Mouse (Mus musculus): ENCODE results near the gene Olfr340. TPM values are rescaled to one million over a fixed set of nuclear protein-coding genes. Genes with fewer than 3 reads are reported as not detected.

Gene Olfr340
- polyA plus RNA-seq (2014; fragmentation: Illumina TruSeq; extraction: RNeasy Lipid Tissue Mini Kit (QIAGEN cat#74804); ENCODE audit: insufficient read depth, low read depth, low replicate concordance): not detected

DNA sequence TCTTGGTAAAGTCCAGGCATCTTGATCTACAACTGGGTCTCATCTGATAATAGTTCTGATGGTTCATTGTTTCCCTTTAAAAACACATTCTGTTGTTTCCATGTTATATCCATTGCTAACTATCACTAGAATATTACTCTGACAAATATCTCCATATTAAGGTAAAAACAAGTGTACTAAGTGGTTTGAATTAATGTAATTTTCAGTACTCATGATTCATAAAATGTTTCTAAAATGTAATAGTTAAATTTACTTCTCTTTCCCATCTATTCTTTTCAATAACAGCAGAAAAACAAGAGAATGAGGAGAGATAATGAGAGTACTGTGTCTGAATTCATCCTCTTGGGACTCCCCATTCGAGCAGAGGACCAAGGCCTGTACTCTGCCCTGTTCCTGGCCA, at the start of gene Olfr340:
Gene Olfr340, plus strand, starts transcription at position 301 of the 400 bp plus-strand sequence.

DNA sequence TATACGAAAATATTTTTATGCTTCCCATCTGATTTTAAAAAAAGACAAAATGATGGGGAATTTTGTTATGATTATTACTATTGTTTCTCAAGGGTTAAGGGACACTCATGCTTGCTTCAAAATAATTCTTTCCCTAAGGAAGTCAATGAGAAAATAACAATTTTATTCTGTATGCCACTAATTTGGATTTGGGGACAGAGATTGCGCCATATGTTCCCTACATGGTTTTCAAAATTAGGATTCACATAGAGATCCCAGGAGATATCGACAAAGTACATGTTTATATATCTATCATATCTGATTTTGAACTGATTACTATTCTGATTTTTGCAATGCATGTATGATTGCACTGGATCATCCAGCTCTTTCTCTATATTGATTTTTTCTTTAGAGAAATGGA, 33.7 kb upstream of the Olfr340 start, which contains the start of gene Olfr339:
Gene Olfr339, plus strand, starts transcription at position 301 of the 400 bp plus-strand sequence.

DNA sequence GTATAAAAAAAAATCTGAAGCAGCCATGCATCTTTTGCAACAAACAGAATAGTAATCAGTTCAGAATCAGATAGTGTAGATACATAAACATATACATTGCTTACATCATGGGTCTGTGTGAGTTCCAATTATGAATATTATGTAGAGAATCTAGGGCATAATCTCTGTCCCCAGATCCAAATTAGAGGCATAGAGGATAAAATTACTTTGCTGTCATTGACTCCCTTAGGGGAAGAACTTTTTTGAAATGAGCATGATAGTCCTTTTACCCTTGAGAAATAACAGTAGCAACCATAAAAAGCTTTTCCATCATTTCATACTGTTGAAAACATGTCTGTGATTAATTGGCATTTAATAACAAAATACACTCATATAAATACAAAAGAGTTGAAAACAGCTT, 30.0 kb downstream of the Olfr340 start, which contains the start of gene Olfr341:
Gene Olfr341, minus strand, starts transcription at position 101 of the 400 bp plus-strand sequence.

Other genes starting within 250 kb of the Olfr340 start
- gene Ptgs1, start 222.2 kb upstream of the Olfr340 start, polyA plus RNA-seq (2014; fragmentation: Illumina TruSeq; extraction: RNeasy Lipid Tissue Mini Kit (QIAGEN cat#74804); ENCODE audit: insufficient read depth, low read depth, low replicate concordance): 25.0 TPM
- gene Olfr338, start 79.1 kb upstream of the Olfr340 start, polyA plus RNA-seq (2014; fragmentation: Illumina TruSeq; extraction: RNeasy Lipid Tissue Mini Kit (QIAGEN cat#74804); ENCODE audit: insufficient read depth, low read depth, low replicate concordance): not detected
- gene Olfr339, start 33.6 kb upstream of the Olfr340 start, polyA plus RNA-seq (2014; fragmentation: Illumina TruSeq; extraction: RNeasy Lipid Tissue Mini Kit (QIAGEN cat#74804); ENCODE audit: insufficient read depth, low read depth, low replicate concordance): not detected
- not detected for gene Olfr341, start 29.9 kb downstream of the Olfr340 start, polyA plus RNA-seq (2014; fragmentation: Illumina TruSeq; extraction: RNeasy Lipid Tissue Mini Kit (QIAGEN cat#74804); ENCODE audit: insufficient read depth, low read depth, low replicate concordance)
- not detected for gene Olfr342, start 72.4 kb downstream of the Olfr340 start, polyA plus RNA-seq (2014; fragmentation: Illumina TruSeq; extraction: RNeasy Lipid Tissue Mini Kit (QIAGEN cat#74804); ENCODE audit: insufficient read depth, low read depth, low replicate concordance)
- gene Olfr344, start 114.1 kb downstream of the Olfr340 start, polyA plus RNA-seq (2014; fragmentation: Illumina TruSeq; extraction: RNeasy Lipid Tissue Mini Kit (QIAGEN cat#74804); ENCODE audit: insufficient read depth, low read depth, low replicate concordance): not detected
- gene Olfr345, start 187.5 kb downstream of the Olfr340 start, polyA plus RNA-seq (2014; fragmentation: Illumina TruSeq; extraction: RNeasy Lipid Tissue Mini Kit (QIAGEN cat#74804); ENCODE audit: insufficient read depth, low read depth, low replicate concordance): not detected
- gene Olfr346, start 233.2 kb downstream of the Olfr340 start, polyA plus RNA-seq (2014; fragmentation: Illumina TruSeq; extraction: RNeasy Lipid Tissue Mini Kit (QIAGEN cat#74804); ENCODE audit: insufficient read depth, low read depth, low replicate concordance): not detected

Measured in lung, adult 10 weeks (tissue).